Mouse (Mus musculus) gonadal fat pad, adult 2 months (tissue): ENCODE measurements around the gene Rab12. TPM values are rescaled to one million over a fixed set of nuclear protein-coding genes. Genes with fewer than 3 reads are reported as not detected.

Source experiments
- DNase-seq: peaks from one replicate; pipeline ENCODE4 v3.0.0-alpha.2; 2012; ENCODE audit warnings: low read depth
- polyA plus RNA-seq: library from polyadenylated mRNA; depleted of rRNA; stranded (reverse); fragments of >200 nt; gene quantifications from 2 replicates; pipeline ENCODE4 v1.2.3, GENCODE M21; 2012; rRNA removed

Rab12 gene
- polyA plus RNA-seq, 1 experiment: 35.0 TPM

- DNase-seq: no peak
These were observed 70.8 kb downstream of the Rab12 start for GRCm38 (mm10) chr17:66448421-66449405.

- DNase-seq: no peak
These were observed 71.6 kb downstream of the Rab12 start for GRCm38 (mm10) chr17:66447978-66448377.

- no peak for DNase-seq
These were observed 72.6 kb downstream of the Rab12 start for GRCm38 (mm10) chr17:66447007-66447312.

- no peak for DNase-seq
These were observed 73.1 kb downstream of the Rab12 start for GRCm38 (mm10) chr17:66446196-66447006.

Other genes starting within 250 kb of the Rab12 start
- 2.0 and 2.8 TPM in 2 replicates for gene Mtcl1, start 70.0 kb downstream of the Rab12 start, polyA plus RNA-seq
- 0.09 TPM in 1 of 2 replicates, not detected in the other for gene Themis3, start 74.9 kb upstream of the Rab12 start, polyA plus RNA-seq